In genomic region chr11:69902972-69903371, GRCm38 (mm10) we compare ENCODE assay signal across 8 mouse cellular contexts. TPM values are rescaled to one million over a fixed set of nuclear protein-coding genes. Genes with fewer than 3 reads are reported as not detected.
DNase-seq lines count a peak whose midpoint lies in the region; ATAC-seq and TF ChIP-seq lines count a peak whose summit lies in the region.

No protein-coding gene starts in this region.

- no peak for TF ChIP-seq CTCF in C2C12 (IDR thresholded peaks at IDR 0.05; ENCODE audit: control insufficient read depth, insufficient read depth, insufficient read length)

- intact Hi-C loops in heart, postnatal 10 days (cut with DNase I), result loop anchor here (2.0 kb wide), 1 partner anchor 14 kb away; no protein-coding TSS in a partner anchor

- H3ac ChIP-seq in C2C12 (ENCODE audit: control insufficient read depth, insufficient read length, low read depth), result peak overlapping the region; percentile 47

- H3K36me3 ChIP-seq in heart, embryonic 11.5 days (ENCODE audit: control insufficient read depth, insufficient read depth, low read length), result peaks cover 26% of the 10 kb centered on the region
- H3K36me3 ChIP-seq in C2C12 (ENCODE audit: control insufficient read depth, insufficient read depth), result peaks cover 42% of the 10 kb centered on the region
- H3K36me3 ChIP-seq in forebrain, embryonic 11.5 days (ENCODE audit: control insufficient read depth, insufficient read depth, low read length), result peaks cover 15% of the 10 kb centered on the region; the same call in 1 of the 2 replicates
- peaks cover 49% of the 10 kb centered on the region for H3K36me3 ChIP-seq in liver, embryonic 12.5 days

- no peak for ATAC-seq in heart, embryonic 11.5 days (replicated peaks; ENCODE audit: insufficient number of reproducible peaks, low FRiP score, low TSS enrichment)
- ATAC-seq in forebrain, embryonic 11.5 days (replicated peaks; ENCODE audit: low FRiP score), result no peak
- no peak for ATAC-seq in liver, embryonic 12.5 days
- ATAC-seq in inflammation-experienced regulatory T-cells, adult 6 months, result no peak

- H3K79me2 ChIP-seq in C2C12 (ENCODE audit: control insufficient read depth, insufficient read depth), result peaks cover 34% of the 10 kb centered on the region

- H3K79me3 ChIP-seq in C2C12 (ENCODE audit: low read depth), result peaks cover 17% of the 10 kb centered on the region

- H3K4me3 ChIP-seq in heart, embryonic 11.5 days (ENCODE audit: low read depth, low read length), result peak overlapping the region; percentile 96
- H3K4me3 ChIP-seq in C2C12 (ENCODE audit: insufficient read depth, poor library complexity, severe bottlenecking), result peak overlapping the region; percentile 93
- peak overlapping the region; percentile 96 for H3K4me3 ChIP-seq in forebrain, embryonic 11.5 days (ENCODE audit: low read depth, low read length)
- peak overlapping the region; percentile 86 for H3K4me3 ChIP-seq in liver, embryonic 12.5 days

- peak overlapping the region; percentile 88 for H3K9ac ChIP-seq in heart, embryonic 11.5 days (ENCODE audit: low read depth, low read length)
- H3K9ac ChIP-seq in forebrain, embryonic 11.5 days (ENCODE audit: low read length), result no peak overlapping the region
- peak overlapping the region; percentile 92 for H3K9ac ChIP-seq in liver, embryonic 12.5 days

- peaks cover 27% of the 10 kb centered on the region for H3K4me1 ChIP-seq in heart, embryonic 11.5 days (ENCODE audit: control insufficient read depth, insufficient read depth, low read length)
- peaks cover 3% of the 10 kb centered on the region; the same call in 1 of the 2 replicates for H3K4me1 ChIP-seq in forebrain, embryonic 11.5 days (replicated peaks; ENCODE audit: control insufficient read depth, insufficient read depth, low read length)
- H3K4me1 ChIP-seq in liver, embryonic 12.5 days, result peaks cover 46% of the 10 kb centered on the region

- WGBS in heart, embryonic 11.5 days (ENCODE audit: insufficient replicate concordance), result 87% methylated on average over 13 of the region's 13 CpGs
- WGBS in forebrain, embryonic 11.5 days, result 89% methylated on average over 13 of the region's 13 CpGs
- WGBS in liver, embryonic 12.5 days (ENCODE audit: insufficient replicate concordance), result 77% methylated on average over 12 of the region's 13 CpGs

- peak overlapping the region; percentile 93 for H3K4me2 ChIP-seq in heart, embryonic 11.5 days
- peak overlapping the region; percentile 93 for H3K4me2 ChIP-seq in forebrain, embryonic 11.5 days (ENCODE audit: low read depth, low read length, severe bottlenecking)
- H3K4me2 ChIP-seq in liver, embryonic 12.5 days, result peak overlapping the region; percentile 95

- no peaks in the 10 kb centered on the region for H3K9me3 ChIP-seq in heart, embryonic 11.5 days (replicated peaks; ENCODE audit: control insufficient read depth, low read length)
- H3K9me3 ChIP-seq in forebrain, embryonic 11.5 days (ENCODE audit: control insufficient read depth, low read length), result no peaks in the 10 kb centered on the region
- H3K9me3 ChIP-seq in liver, embryonic 12.5 days (replicated peaks), result no peaks in the 10 kb centered on the region

- H3K27ac ChIP-seq in heart, embryonic 11.5 days (ENCODE audit: low read depth, low read length), result no peak overlapping the region
- H3K27ac ChIP-seq in forebrain, embryonic 11.5 days (ENCODE audit: low read depth, low read length), result no peak overlapping the region
- H3K27ac ChIP-seq in liver, embryonic 12.5 days, result peak overlapping the region; percentile 95

- H3K27me3 ChIP-seq in heart, embryonic 11.5 days (ENCODE audit: control insufficient read depth, insufficient read depth, low read length), result no peaks in the 10 kb centered on the region
- H3K27me3 ChIP-seq in C2C12 (ENCODE audit: control insufficient read depth, insufficient read depth, insufficient read length), result no peaks in the 10 kb centered on the region
- H3K27me3 ChIP-seq in forebrain, embryonic 11.5 days (ENCODE audit: control insufficient read depth, insufficient read depth, low read length), result no peaks in the 10 kb centered on the region
- peaks cover 8% of the 10 kb centered on the region for H3K27me3 ChIP-seq in liver, embryonic 12.5 days (replicated peaks)

- no peak for DNase-seq in heart, postnatal 10 days
- DNase-seq in forebrain, embryonic 11.5 days (ENCODE audit: low spot score), result no peak
- DNase-seq in adrenal gland, adult 2 months, result no peak
- DNase-seq in spleen, adult 12 weeks (ENCODE audit: low spot score), result no peak

TF ChIP-seq in C2C12, 6 proteins besides CTCF, POLR2A, EP300 and RAD21:
- no peak for TF ChIP-seq MAX (IDR thresholded peaks at IDR 0.05)
- TF ChIP-seq FOSL1 (IDR thresholded peaks at IDR 0.05; ENCODE audit: insufficient read depth, low read length, poor library complexity, severe bottlenecking), result no peak
- no peak for TF ChIP-seq CEBPB (IDR thresholded peaks at IDR 0.05; ENCODE audit: low read depth)
- TF ChIP-seq MYOG (IDR thresholded peaks at IDR 0.05; ENCODE audit: control insufficient read depth, extremely low read depth, insufficient read length), result no peak
- no peak for TF ChIP-seq USF1 (IDR thresholded peaks at IDR 0.05; ENCODE audit: low read depth)
- TF ChIP-seq MYOD1 (IDR thresholded peaks at IDR 0.05; ENCODE audit: control insufficient read depth, insufficient read length, low read depth), result no peak

RNA-seq across cellular contexts. Expression of gene Neurl4, which starts 2.1 kb away (rescaled TPM):
- 9.3 and 10.8 TPM in 2 replicates for polyA plus RNA-seq in heart, embryonic 11.5 days (2014; fragmentation: Nextera tagmentation; extraction: Ambion mirVana)
- 10 to 100 TPM; 39.2 to 39.9 TPM for total RNA-seq in heart, postnatal 10 days (2021)
- 38.4 TPM for polyA plus RNA-seq in C2C12 (2012; fragmentation: generic; extraction: Trizol)
- 16.4 and 23.0 TPM in 2 replicates for polyA plus RNA-seq in forebrain, embryonic 11.5 days (2014; fragmentation: Nextera tagmentation; extraction: Ambion mirVana)
- 4.5 and 5.7 TPM in 2 replicates for polyA plus RNA-seq in liver, embryonic 12.5 days (2016; fragmentation: Nextera tagmentation; extraction: Ambion mirVana)
- 1 to 10 TPM; 5.2 to 9.6 (median 9.0) TPM for polyA plus RNA-seq in inflammation-experienced regulatory T-cells, adult 6 months (2017; shearing (Covaris generic))
- total RNA-seq in adrenal gland, adult 2 months (2021), result 10 to 100 TPM; 40.6 to 44.2 TPM
- 38.6 and 47.6 TPM in 2 replicates for polyA plus RNA-seq in adrenal gland, adult 2 months (2012; rRNA removed)

RNA-seq across cellular contexts. Expression of gene 2810408A11Rik, which starts 2.2 kb away (rescaled TPM):
- polyA plus RNA-seq in heart, embryonic 11.5 days (2014; fragmentation: Nextera tagmentation; extraction: Ambion mirVana), result 5.3 and 5.8 TPM in 2 replicates
- total RNA-seq in heart, postnatal 10 days (2021), result 1 to 10 TPM; 2.1 to 2.7 TPM
- 2.4 TPM for polyA plus RNA-seq in C2C12 (2012; fragmentation: generic; extraction: Trizol)
- polyA plus RNA-seq in forebrain, embryonic 11.5 days (2014; fragmentation: Nextera tagmentation; extraction: Ambion mirVana), result 17.2 and 17.6 TPM in 2 replicates
- polyA plus RNA-seq in liver, embryonic 12.5 days (2016; fragmentation: Nextera tagmentation; extraction: Ambion mirVana), result 2.3 TPM in 2 replicates
- under 1 TPM; 0.39 to 0.98 (median 0.63) TPM for polyA plus RNA-seq in inflammation-experienced regulatory T-cells, adult 6 months (2017; shearing (Covaris generic))
- under 1 TPM; 0.66 to 0.86 TPM for total RNA-seq in adrenal gland, adult 2 months (2021)
- 0.18 and 0.74 TPM in 2 replicates for polyA plus RNA-seq in adrenal gland, adult 2 months (2012; rRNA removed)

RNA-seq across cellular contexts. Expression of gene Acap1, which starts 7.6 kb away (rescaled TPM):
- 7.2 and 8.1 TPM in 2 replicates for polyA plus RNA-seq in heart, embryonic 11.5 days (2014; fragmentation: Nextera tagmentation; extraction: Ambion mirVana)
- total RNA-seq in heart, postnatal 10 days (2021), result 1 to 10 TPM; 2.7 to 3.0 TPM
- polyA plus RNA-seq in C2C12 (2012; fragmentation: generic; extraction: Trizol), result 0.21 TPM
- 0.52 and 0.75 TPM in 2 replicates for polyA plus RNA-seq in forebrain, embryonic 11.5 days (2014; fragmentation: Nextera tagmentation; extraction: Ambion mirVana)
- polyA plus RNA-seq in liver, embryonic 12.5 days (2016; fragmentation: Nextera tagmentation; extraction: Ambion mirVana), result 7.6 and 8.1 TPM in 2 replicates
- polyA plus RNA-seq in inflammation-experienced regulatory T-cells, adult 6 months (2017; shearing (Covaris generic)), result 100 to 1,000 TPM; 229 to 289 (median 266) TPM
- under 1 TPM; 0.46 to 0.69 TPM for total RNA-seq in adrenal gland, adult 2 months (2021)
- polyA plus RNA-seq in adrenal gland, adult 2 months (2012; rRNA removed), result 0.71 and 1.0 TPM in 2 replicates

RNA-seq across cellular contexts. Expression of gene Gps2, which starts 10.7 kb away (rescaled TPM):
- polyA plus RNA-seq in heart, embryonic 11.5 days (2014; fragmentation: Nextera tagmentation; extraction: Ambion mirVana), result 53.2 and 62.2 TPM in 2 replicates
- total RNA-seq in heart, postnatal 10 days (2021), result 10 to 100 TPM; 29.4 to 30.5 TPM
- polyA plus RNA-seq in C2C12 (2012; fragmentation: generic; extraction: Trizol), result 37.3 TPM
- polyA plus RNA-seq in forebrain, embryonic 11.5 days (2014; fragmentation: Nextera tagmentation; extraction: Ambion mirVana), result 99.2 and 106 TPM in 2 replicates
- polyA plus RNA-seq in liver, embryonic 12.5 days (2016; fragmentation: Nextera tagmentation; extraction: Ambion mirVana), result 125 TPM in 2 replicates
- 100 to 1,000 TPM in 2 of 3 experiments, 10 to 100 TPM in 1; 91.9 to 128 (median 122) TPM for polyA plus RNA-seq in inflammation-experienced regulatory T-cells, adult 6 months (2017; shearing (Covaris generic))
- total RNA-seq in adrenal gland, adult 2 months (2021), result 10 to 100 TPM; 44.7 to 61.8 TPM
- 130 and 148 TPM in 2 replicates for polyA plus RNA-seq in adrenal gland, adult 2 months (2012; rRNA removed)

RNA-seq across cellular contexts. Expression of gene Eif5a, which starts 18.8 kb away (rescaled TPM):
- 1,428 and 1,516 TPM in 2 replicates for polyA plus RNA-seq in heart, embryonic 11.5 days (2014; fragmentation: Nextera tagmentation; extraction: Ambion mirVana)
- total RNA-seq in heart, postnatal 10 days (2021), result 100 to 1,000 TPM; 488 to 490 TPM
- 2,142 TPM for polyA plus RNA-seq in C2C12 (2012; fragmentation: generic; extraction: Trizol)
- 2,045 and 2,063 TPM in 2 replicates for polyA plus RNA-seq in forebrain, embryonic 11.5 days (2014; fragmentation: Nextera tagmentation; extraction: Ambion mirVana)
- 2,199 and 2,266 TPM in 2 replicates for polyA plus RNA-seq in liver, embryonic 12.5 days (2016; fragmentation: Nextera tagmentation; extraction: Ambion mirVana)
- polyA plus RNA-seq in inflammation-experienced regulatory T-cells, adult 6 months (2017; shearing (Covaris generic)), result 1,000 to 10,000 TPM; 1,103 to 1,192 (median 1,160) TPM
- total RNA-seq in adrenal gland, adult 2 months (2021), result 100 to 1,000 TPM; 572 to 622 TPM
- polyA plus RNA-seq in adrenal gland, adult 2 months (2012; rRNA removed), result 180 and 225 TPM in 2 replicates

Comparison
In these comparisons a context has a peak if more than half of its experiments do, and no peak if none do; other contexts are left out.
1. RNA of gene Acap1, which starts 7.6 kb away (polyA plus RNA-seq): 229 to 289 TPM in inflammation-experienced regulatory T-cells, adult 6 months; 7.6 to 8.1 TPM in liver, embryonic 12.5 days, 7.2 to 8.1 TPM in heart, embryonic 11.5 days, 0.52 to 0.75 TPM in forebrain, embryonic 11.5 days, 0.71 to 1.0 TPM in adrenal gland, adult 2 months and 0.21 TPM in C2C12 (single experiment); every median in the first group is over 10 times any median in the second.
2. Peak in every context shown above with its lines, with median percentiles within 50 percentile points of each other: H3K4me2 ChIP-seq and H3K4me3 ChIP-seq.